Mouse (Mus musculus): ENCODE results near the gene Vps26c.

GRCm38 (mm10) chr16:94527546-94527945 lies 916 bp upstream of the Vps26c start:
- TF ChIP-seq CTCF (IDR thresholded peaks at IDR 0.05; ENCODE audit: borderline replicate concordance, insufficient read depth, low read depth, low read length) (no peak), POLR2A (IDR thresholded peaks at IDR 0.05; ENCODE audit: borderline replicate concordance, insufficient read depth, low read length) (no peak)

All from cerebellum, adult 2 months (tissue).